In the genomic region with DNA sequence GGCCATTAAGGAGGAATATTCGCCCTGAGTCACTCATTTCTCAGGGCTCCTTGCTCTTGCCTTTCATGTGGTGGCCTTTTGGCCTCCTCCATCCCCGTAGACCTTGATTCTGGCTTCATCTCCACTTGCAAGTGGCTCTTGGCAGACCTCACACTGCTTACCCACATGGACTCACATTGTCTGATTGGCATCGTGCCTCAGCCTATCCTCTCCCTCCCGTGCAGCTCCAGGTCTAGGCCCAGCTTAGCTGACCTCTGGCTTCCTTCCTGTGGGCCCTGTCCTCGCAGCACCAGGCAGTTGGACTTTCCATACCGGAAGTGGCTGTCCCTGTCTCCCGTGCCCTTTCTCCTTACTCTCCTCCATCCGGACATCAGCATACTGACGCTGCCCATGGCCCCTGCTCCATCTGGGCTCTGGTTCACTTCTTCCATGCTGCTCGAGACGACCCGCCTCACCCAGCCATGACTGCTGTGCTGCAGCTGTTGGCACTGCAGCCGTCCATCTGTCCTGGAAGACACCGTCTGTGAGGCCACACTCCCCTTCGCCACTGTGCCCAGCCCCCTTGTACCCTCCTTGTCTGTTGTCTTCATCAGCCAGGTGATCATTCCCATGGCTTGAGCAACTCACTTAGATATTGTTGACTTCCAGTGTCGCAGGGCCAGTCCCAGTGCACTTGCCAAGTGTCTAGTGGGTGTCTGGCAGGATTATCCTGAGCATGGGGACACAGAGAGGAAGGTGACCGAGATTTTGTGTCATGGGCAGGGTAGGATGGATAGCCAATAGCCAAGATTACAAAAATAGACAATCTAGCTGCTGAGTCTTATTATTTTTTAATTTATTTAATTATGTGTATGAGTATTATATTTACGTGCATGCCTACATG, we compare ENCODE assay signal across 9 mouse cellular contexts. TPM values are rescaled to one million over a fixed set of nuclear protein-coding genes. Genes with fewer than 3 reads are reported as not detected.
DNase-seq lines count a peak whose midpoint lies in the region; ATAC-seq lines count a peak whose summit lies in the region.
"Had no signal": no experiment of that assay in that cellular context is flagged by ENCODE, and none has a peak within 500 bp of the region (broad histone marks: within the 10 kb centered on the region; RNA-seq: fewer than 3 reads in every experiment).

No protein-coding gene starts in this region.

- H3K27me3 ChIP-seq in forebrain, embryonic 11.5 days (ENCODE audit: control insufficient read depth, insufficient read depth, low read length), result no peaks in the 10 kb centered on the region
- no peaks in the 10 kb centered on the region for H3K27me3 ChIP-seq in forebrain, embryonic 16.5 days (replicated peaks; ENCODE audit: control insufficient read depth, insufficient read depth, low read length)
- no peaks in the 10 kb centered on the region for H3K27me3 ChIP-seq in heart, embryonic 12.5 days (replicated peaks)
- no peaks in the 10 kb centered on the region for H3K27me3 ChIP-seq in liver, embryonic 16.5 days (ENCODE audit: control insufficient read depth, insufficient read depth, low read depth, low read length)
- H3K27me3 ChIP-seq: limb, embryonic 15.5 days had no signal

- H3K4me2 ChIP-seq in forebrain, embryonic 11.5 days (ENCODE audit: low read depth, low read length, severe bottlenecking), result no peak overlapping the region
- no peak overlapping the region for H3K4me2 ChIP-seq in forebrain, embryonic 16.5 days (ENCODE audit: low read length)
- no peak overlapping the region for H3K4me2 ChIP-seq in heart, embryonic 12.5 days
- no peak overlapping the region for H3K4me2 ChIP-seq in liver, embryonic 16.5 days (ENCODE audit: low read depth, low read length)
- H3K4me2 ChIP-seq: limb, embryonic 15.5 days had no signal

- H3K4me1 ChIP-seq in forebrain, embryonic 11.5 days (replicated peaks; ENCODE audit: control insufficient read depth, insufficient read depth, low read length), result no peaks in the 10 kb centered on the region
- H3K4me1 ChIP-seq in forebrain, embryonic 16.5 days (replicated peaks; ENCODE audit: control insufficient read depth, insufficient read depth, low read length), result no peaks in the 10 kb centered on the region
- peaks cover 47% of the 10 kb centered on the region for H3K4me1 ChIP-seq in heart, embryonic 12.5 days (replicated peaks)
- no peaks in the 10 kb centered on the region for H3K4me1 ChIP-seq in liver, embryonic 16.5 days (ENCODE audit: control insufficient read depth, low read depth, low read length)
- H3K4me1 ChIP-seq: limb, embryonic 15.5 days had no signal

- DNase-seq in forebrain, embryonic 11.5 days (ENCODE audit: low spot score), result peak; percentile 40
- peak; percentile 95 for DNase-seq in brain, adult 2 months (ENCODE audit: low read depth, low spot score)
- no peak for DNase-seq in right cerebral cortex, postnatal 14 days
- no peak for DNase-seq in layer of hippocampus, postnatal 10 days (ENCODE audit: low spot score in 2 of 2)
- DNase-seq in layer of hippocampus, postnatal 25 days (ENCODE audit: extremely low spot score in 1 of 2, low spot score in 1 of 2), result no peak

- no peak overlapping the region for H3K27ac ChIP-seq in forebrain, embryonic 11.5 days (ENCODE audit: low read depth, low read length)
- H3K27ac ChIP-seq in forebrain, embryonic 16.5 days (ENCODE audit: low read length), result no peak overlapping the region
- H3K27ac ChIP-seq in heart, embryonic 12.5 days (ENCODE audit: poor library complexity, severe bottlenecking), result peak overlapping the region; percentile 30; the same call in 1 of the 2 replicates
- H3K27ac ChIP-seq in liver, embryonic 16.5 days (ENCODE audit: low read length), result no peak overlapping the region
- H3K27ac ChIP-seq: limb, embryonic 15.5 days had no signal

- no peaks in the 10 kb centered on the region for H3K9me3 ChIP-seq in forebrain, embryonic 11.5 days (ENCODE audit: control insufficient read depth, low read length)
- H3K9me3 ChIP-seq in forebrain, embryonic 16.5 days (ENCODE audit: control insufficient read depth, low read length), result no peaks in the 10 kb centered on the region
- no peaks in the 10 kb centered on the region for H3K9me3 ChIP-seq in heart, embryonic 12.5 days (replicated peaks)
- H3K9me3 ChIP-seq in liver, embryonic 16.5 days (replicated peaks; ENCODE audit: control insufficient read depth, low read length), result no peaks in the 10 kb centered on the region
- H3K9me3 ChIP-seq: limb, embryonic 15.5 days had no signal

- no peak overlapping the region for H3K4me3 ChIP-seq in forebrain, embryonic 11.5 days (ENCODE audit: low read depth, low read length)
- no peak overlapping the region for H3K4me3 ChIP-seq in forebrain, embryonic 16.5 days (replicated peaks; ENCODE audit: low read length)
- H3K4me3 ChIP-seq in heart, embryonic 12.5 days, result no peak overlapping the region
- no peak overlapping the region for H3K4me3 ChIP-seq in liver, embryonic 16.5 days (ENCODE audit: low read depth, low read length)
- H3K4me3 ChIP-seq: limb, embryonic 15.5 days had no signal

- no peak for ATAC-seq in forebrain, embryonic 11.5 days (replicated peaks; ENCODE audit: low FRiP score)
- ATAC-seq in forebrain, embryonic 16.5 days, result no peak
- peak; percentile 77 for ATAC-seq in heart, embryonic 12.5 days (ENCODE audit: insufficient number of reproducible peaks, low FRiP score)
- peak; percentile 50 for ATAC-seq in liver, embryonic 16.5 days (ENCODE audit: low read depth)

- H3K9ac ChIP-seq in forebrain, embryonic 11.5 days (ENCODE audit: low read length), result no peak overlapping the region
- H3K9ac ChIP-seq in forebrain, embryonic 16.5 days (replicated peaks; ENCODE audit: low read depth, low read length), result no peak overlapping the region
- no peak overlapping the region for H3K9ac ChIP-seq in heart, embryonic 12.5 days
- no peak overlapping the region for H3K9ac ChIP-seq in liver, embryonic 16.5 days (ENCODE audit: low read depth, low read length)
- H3K9ac ChIP-seq: limb, embryonic 15.5 days had no signal

- no peaks in the 10 kb centered on the region for H3K36me3 ChIP-seq in forebrain, embryonic 11.5 days (ENCODE audit: control insufficient read depth, insufficient read depth, low read length)
- H3K36me3 ChIP-seq in forebrain, embryonic 16.5 days (ENCODE audit: control insufficient read depth, insufficient read depth), result no peaks in the 10 kb centered on the region
- H3K36me3 ChIP-seq in heart, embryonic 12.5 days, result no peaks in the 10 kb centered on the region
- no peaks in the 10 kb centered on the region for H3K36me3 ChIP-seq in liver, embryonic 16.5 days (ENCODE audit: control insufficient read depth, insufficient read depth)
- H3K36me3 ChIP-seq: limb, embryonic 15.5 days had no signal

- WGBS in forebrain, embryonic 11.5 days, result 89% methylated on average over 18 of the region's 18 CpGs
- 87% methylated on average over 18 of the region's 18 CpGs for WGBS in forebrain, embryonic 16.5 days
- 66% methylated on average over 18 of the region's 18 CpGs for WGBS in heart, embryonic 12.5 days
- WGBS in liver, embryonic 16.5 days (ENCODE audit: insufficient replicate concordance), result 60% methylated on average over 18 of the region's 18 CpGs

RNA-seq across cellular contexts. Expression of gene Ppp2r5c, which starts 13.7 kb away (rescaled TPM):
- polyA plus RNA-seq in forebrain, embryonic 11.5 days (2014; fragmentation: Nextera tagmentation; extraction: Ambion mirVana), result 163 TPM in 2 replicates
- 139 and 145 TPM in 2 replicates for polyA plus RNA-seq in forebrain, embryonic 16.5 days (2015; fragmentation: Nextera tagmentation; extraction: Ambion mirVana)
- polyA plus RNA-seq in heart, embryonic 12.5 days (2016; fragmentation: Nextera tagmentation; extraction: Ambion mirVana), result 142 and 147 TPM in 2 replicates
- polyA plus RNA-seq in liver, embryonic 16.5 days (2015; fragmentation: Nextera tagmentation; extraction: Ambion mirVana), result 59.4 and 65.0 TPM in 2 replicates
- 100 to 1,000 TPM; 247 to 251 TPM for total RNA-seq in layer of hippocampus, postnatal 10 days (2021)
- 100 to 1,000 TPM; 242 to 246 TPM for total RNA-seq in layer of hippocampus, postnatal 25 days (2021)

Comparison
In these comparisons a context has a peak if more than half of its experiments do, and no peak if none do; other contexts are left out.
1. ATAC-seq: peak in heart, embryonic 12.5 days (single experiment) and liver, embryonic 16.5 days (single experiment); none in forebrain, embryonic 11.5 days (single experiment) and forebrain, embryonic 16.5 days (single experiment).
2. DNase-seq: peak in forebrain, embryonic 11.5 days (single experiment) and brain, adult 2 months (single experiment); none in right cerebral cortex, postnatal 14 days (single experiment), layer of hippocampus, postnatal 10 days (0 of 2) and layer of hippocampus, postnatal 25 days (0 of 2).